Mouse (Mus musculus) heart, postnatal 36 days (tissue): ENCODE data around the gene Ankrd13a. TPM values are rescaled to one million over a fixed set of nuclear protein-coding genes. Genes with fewer than 3 reads are reported as not detected.

Experiments used
- DNase-seq, 2 experiments: peaks; one replicate each; pipeline ENCODE4 v3.0.0; 2021 to 2022
- intact Hi-C: fragments of 180-260 bp; cut with DNase I; formaldehyde crosslinking; loops from one replicate; pipeline ENCODE4 v1.15.1; 2025
- total RNA-seq, 2 experiments: library from RNA; stranded (reverse); gene quantifications; 2 replicates each; pipeline ENCODE4 v1.2.3; 2021

The Ankrd13a gene
- total RNA-seq, 2 experiments from 2014 or later, result 30.9 to 42.3 TPM

- intact Hi-C loops, result no loop called here
- no peak for DNase-seq
Observed at GRCm38 (mm10) chr5:114764812-114765735, 9.4 kb upstream of the Ankrd13a start.

- intact Hi-C loops, result no loop called here
- no peak for DNase-seq
Observed at GRCm38 (mm10) chr5:114766686-114767085, 7.8 kb upstream of the Ankrd13a start.

- no peak for DNase-seq
- intact Hi-C loops, result no loop called here
Observed at GRCm38 (mm10) chr5:114767185-114767584, 7.3 kb upstream of the Ankrd13a start.

- intact Hi-C loops, result loop anchor here (2.0 to 5.0 kb wide), 2 partner anchors 31 to 62 kb away; partner anchors contain the start of gene Tchp
Observed at GRCm38 (mm10) chr5:114769786-114770185, 4.7 kb upstream of the Ankrd13a start.

GRCm38 (mm10) chr5:114771796-114772195 lies 2.7 kb upstream of the Ankrd13a start:
- intact Hi-C loops, result loop anchor here (2.0 to 5.0 kb wide), 2 partner anchors 33 to 64 kb away; partner anchors contain the start of gene Tchp
- peak in 1 of 2 experiments; percentile 21 for DNase-seq

More at GRCm38 (mm10) chr5:114769786-114770185, 4.7 kb upstream of the Ankrd13a start:
- no peak for DNase-seq

GRCm38 (mm10) chr5:114772456-114773203 lies 1.8 kb upstream of the Ankrd13a start:
- intact Hi-C loops, result loop anchor here (5.0 kb wide), 1 partner anchor 65 kb away; the partner anchor contains the start of gene Tchp
- DNase-seq, result peak in 1 of 2 experiments; percentile 68

- peak; percentile 96 to 98 for DNase-seq
- intact Hi-C loops, result loop anchor here (5.0 kb wide), 1 partner anchor 66 kb away; the partner anchor contains the start of gene Tchp
Observed at GRCm38 (mm10) chr5:114773211-114773710, 1.2 kb upstream of the Ankrd13a start.

- DNase-seq, result peak in 1 of 2 experiments; percentile 34
Observed at GRCm38 (mm10) chr5:114773780-114774179, 697 bp upstream of the Ankrd13a start.

GRCm38 (mm10) chr5:114775056-114775979 lies 841 bp downstream of the Ankrd13a start, which contains the start of gene Git2:
Gene Git2 (minus strand): TSS chr5:114775517.
- intact Hi-C loops, result loop anchor here (2.0 kb wide), 1 partner anchor 29 kb away; no protein-coding TSS in a partner anchor

More at GRCm38 (mm10) chr5:114773780-114774179, 697 bp upstream of the Ankrd13a start:
- intact Hi-C loops, result loop anchor here (2.0 to 5.0 kb wide), 2 partner anchors 31 to 66 kb away; partner anchors contain the start of gene Tchp

GRCm38 (mm10) chr5:114776174-114776573 lies 1.7 kb downstream of the Ankrd13a start:
- intact Hi-C loops, result no loop called here
- DNase-seq, result no peak

More at GRCm38 (mm10) chr5:114775056-114775979, 841 bp downstream of the Ankrd13a start, which contains the start of gene Git2:
- DNase-seq, result peak in 1 of 2 experiments; percentile 10

- intact Hi-C loops, result no loop called here
- no peak for DNase-seq
Observed at GRCm38 (mm10) chr5:114779956-114780489, 5.5 kb downstream of the Ankrd13a start.

GRCm38 (mm10) chr5:114780912-114781311 lies 6.4 kb downstream of the Ankrd13a start:
- no peak for DNase-seq
- intact Hi-C loops, result no loop called here

GRCm38 (mm10) chr5:114782991-114783390 lies 8.5 kb downstream of the Ankrd13a start:
- DNase-seq, result no peak
- intact Hi-C loops, result no loop called here

GRCm38 (mm10) chr5:114783405-114784163 lies 9.1 kb downstream of the Ankrd13a start:
- DNase-seq, result peak in 1 of 2 experiments; percentile 13
- intact Hi-C loops, result no loop called here

GRCm38 (mm10) chr5:114784622-114785165 lies 10.2 kb downstream of the Ankrd13a start:
- intact Hi-C loops, result no loop called here
- DNase-seq, result peak; percentile 59 to 75

- DNase-seq, result peak in 1 of 2 experiments; percentile 18
- intact Hi-C loops, result no loop called here
Observed at GRCm38 (mm10) chr5:114785196-114785595, 10.7 kb downstream of the Ankrd13a start.

GRCm38 (mm10) chr5:114793317-114793716 lies 18.8 kb downstream of the Ankrd13a start:
- DNase-seq, result peak; percentile 45 to 47
- intact Hi-C loops, result no loop called here

GRCm38 (mm10) chr5:114794609-114795008 lies 20.1 kb downstream of the Ankrd13a start:
- DNase-seq, result no peak
- intact Hi-C loops, result no loop called here
